Mouse (Mus musculus) 416B (cell line): ENCODE results near the gene Tnks1bp1.

Experiments
- DNase-seq: peaks from one replicate; pipeline ENCODE4 v3.0.0; 2011; ENCODE audit warnings: low read depth

Tnks1bp1 gene

GRCm38 (mm10) chr2:85038336-85038735 is 9.5 kb upstream of the Tnks1bp1 start:
- DNase-seq: no peak

GRCm38 (mm10) chr2:85043623-85044022 is 4.2 kb upstream of the Tnks1bp1 start:
- DNase-seq: no peak

GRCm38 (mm10) chr2:85046222-85046621 is 1.6 kb upstream of the Tnks1bp1 start:
- DNase-seq: no peak

GRCm38 (mm10) chr2:85047081-85047480 is 741 bp upstream of the Tnks1bp1 start:
- DNase-seq: no peak

- DNase-seq: no peak
Measured at GRCm38 (mm10) chr2:85048168-85048751, 438 bp downstream of the Tnks1bp1 start.

GRCm38 (mm10) chr2:85049277-85049676 is 1.5 kb downstream of the Tnks1bp1 start:
- DNase-seq: no peak

- DNase-seq: no peak
Measured at GRCm38 (mm10) chr2:85050001-85050634, 2.3 kb downstream of the Tnks1bp1 start.

GRCm38 (mm10) chr2:85050746-85051145 is 2.9 kb downstream of the Tnks1bp1 start:
- DNase-seq: no peak

GRCm38 (mm10) chr2:85053192-85053816 is 5.5 kb downstream of the Tnks1bp1 start:
- DNase-seq: no peak

GRCm38 (mm10) chr2:85056711-85057110 is 8.9 kb downstream of the Tnks1bp1 start:
- no peak for DNase-seq

GRCm38 (mm10) chr2:85059677-85060076 is 11.9 kb downstream of the Tnks1bp1 start:
- DNase-seq: no peak

- DNase-seq: peak; percentile 63
Measured at GRCm38 (mm10) chr2:85060591-85061060, 12.8 kb downstream of the Tnks1bp1 start.

- peak; percentile 45 for DNase-seq
Measured at GRCm38 (mm10) chr2:85061107-85061541, 13.3 kb downstream of the Tnks1bp1 start.

- no peak for DNase-seq
Measured at GRCm38 (mm10) chr2:85065141-85065875, 17.5 kb downstream of the Tnks1bp1 start.

- no peak for DNase-seq
Measured at GRCm38 (mm10) chr2:85066937-85067336, 19.1 kb downstream of the Tnks1bp1 start.

GRCm38 (mm10) chr2:85067903-85068625 is 20.2 kb downstream of the Tnks1bp1 start:
- DNase-seq: no peak

- no peak for DNase-seq
Measured at GRCm38 (mm10) chr2:85068626-85069025, 20.8 kb downstream of the Tnks1bp1 start.

- DNase-seq: no peak
Measured at GRCm38 (mm10) chr2:85070086-85070485, 22.3 kb downstream of the Tnks1bp1 start.

GRCm38 (mm10) chr2:85071921-85072320 is 24.1 kb downstream of the Tnks1bp1 start:
- no peak for DNase-seq

GRCm38 (mm10) chr2:85073751-85074150 is 25.9 kb downstream of the Tnks1bp1 start:
- no peak for DNase-seq

GRCm38 (mm10) chr2:85088716-85089646 is 41.2 kb downstream of the Tnks1bp1 start:
- DNase-seq: no peak
